Mouse (Mus musculus) left cerebral cortex, adult 9 months (tissue): Measurements from ENCODE around the gene Zan.
A peak's percentile ranks its signal among the peaks of the same experiment; 100 is the strongest.

Source experiments
- DNase-seq, 2 experiments: peaks; one replicate each; pipeline ENCODE4 v3.0.0; 2022; ENCODE audit warnings: low spot score in 2 of 2

Gene Zan

GRCm38 (mm10) chr5:137476964-137477363 is at the start of gene Zan:
Zan (minus strand) TSS chr5:137477064.
- no peak for DNase-seq

- DNase-seq, result peak in 1 of 2 experiments; percentile 41
Observed at GRCm38 (mm10) chr5:137526192-137526936, 49.5 kb upstream of the Zan start.

DNA sequence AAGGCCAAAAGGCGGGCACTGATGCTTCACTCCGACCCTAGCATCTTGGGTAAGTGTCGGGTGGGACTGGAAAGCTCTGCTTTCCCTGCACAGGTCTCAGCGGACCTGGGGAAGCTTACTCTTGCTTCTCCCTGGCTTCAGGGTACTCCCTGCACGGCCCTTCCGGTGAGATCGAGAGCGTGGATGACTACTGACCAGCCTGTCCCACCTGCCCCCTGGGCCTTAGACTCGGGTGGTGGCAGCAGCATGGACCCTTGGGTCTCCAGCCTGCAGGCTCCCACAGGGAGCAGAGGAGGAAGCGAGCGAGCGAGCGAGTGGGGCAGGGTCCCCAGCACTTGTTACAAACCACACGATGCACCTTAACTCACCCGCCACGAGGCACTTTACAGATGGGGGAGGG is 48.6 kb upstream of the Zan start:
- DNase-seq, result no peak

DNA sequence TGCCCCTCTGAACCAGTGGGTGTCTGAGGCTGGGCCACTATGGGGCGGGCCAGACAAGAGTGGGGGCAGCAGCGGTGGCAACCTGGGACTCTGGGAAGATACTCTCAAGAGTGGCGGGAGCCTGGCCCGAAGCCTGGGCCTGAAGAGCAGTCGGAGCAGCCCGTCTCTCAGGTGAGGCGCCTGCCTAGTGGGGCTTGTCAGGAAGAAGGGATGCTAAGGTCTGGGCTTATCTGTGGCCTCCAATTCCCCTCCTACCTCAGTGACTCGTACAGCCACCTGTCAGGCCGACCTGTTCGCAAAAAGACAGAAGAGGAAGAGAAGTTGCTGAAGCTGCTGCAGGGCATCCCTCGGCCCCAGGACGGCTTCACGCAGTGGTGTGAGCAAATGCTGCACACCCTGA is 47.8 kb upstream of the Zan start:
- no peak for DNase-seq

DNA sequence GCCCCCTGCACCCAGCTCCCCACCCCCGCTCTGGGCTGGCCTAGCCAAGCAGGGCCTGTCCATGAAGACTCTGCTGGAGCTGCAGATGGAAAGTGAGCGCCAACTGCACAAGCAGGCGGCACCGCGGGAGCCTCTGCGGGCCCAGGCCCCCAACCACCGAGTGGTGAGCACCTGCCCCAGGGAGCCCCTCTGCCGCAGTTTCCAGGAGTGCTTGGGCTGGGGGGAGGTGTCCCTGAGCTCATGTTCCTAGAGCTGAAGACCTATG is 47.3 kb upstream of the Zan start:
- no peak for DNase-seq

- DNase-seq, result no peak
Observed at GRCm38 (mm10) chr5:137523396-137524250, 46.8 kb upstream of the Zan start.

- DNase-seq, result no peak
Observed at GRCm38 (mm10) chr5:137522711-137523110, 45.8 kb upstream of the Zan start.

DNA sequence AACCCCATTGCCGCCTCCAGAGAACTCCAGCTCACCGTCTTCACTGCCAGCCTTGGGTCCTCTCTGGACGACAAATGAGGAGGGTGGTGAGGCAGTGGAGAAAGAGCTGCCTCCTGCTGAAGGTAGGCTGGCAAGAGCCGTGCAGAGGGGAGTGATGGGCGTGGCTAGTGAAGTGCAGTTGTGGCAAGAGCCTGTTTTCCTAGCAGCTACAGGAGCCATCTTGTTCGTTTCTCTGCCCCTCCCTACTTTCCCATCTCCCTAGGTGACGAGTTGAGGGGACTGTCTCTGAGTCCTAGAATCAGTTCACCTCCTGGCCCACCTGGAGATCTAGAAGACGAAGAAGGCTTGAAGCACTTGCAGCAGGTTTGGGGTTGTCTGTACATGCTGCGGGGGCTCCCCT is 45.0 kb upstream of the Zan start:
- DNase-seq, result no peak

DNA sequence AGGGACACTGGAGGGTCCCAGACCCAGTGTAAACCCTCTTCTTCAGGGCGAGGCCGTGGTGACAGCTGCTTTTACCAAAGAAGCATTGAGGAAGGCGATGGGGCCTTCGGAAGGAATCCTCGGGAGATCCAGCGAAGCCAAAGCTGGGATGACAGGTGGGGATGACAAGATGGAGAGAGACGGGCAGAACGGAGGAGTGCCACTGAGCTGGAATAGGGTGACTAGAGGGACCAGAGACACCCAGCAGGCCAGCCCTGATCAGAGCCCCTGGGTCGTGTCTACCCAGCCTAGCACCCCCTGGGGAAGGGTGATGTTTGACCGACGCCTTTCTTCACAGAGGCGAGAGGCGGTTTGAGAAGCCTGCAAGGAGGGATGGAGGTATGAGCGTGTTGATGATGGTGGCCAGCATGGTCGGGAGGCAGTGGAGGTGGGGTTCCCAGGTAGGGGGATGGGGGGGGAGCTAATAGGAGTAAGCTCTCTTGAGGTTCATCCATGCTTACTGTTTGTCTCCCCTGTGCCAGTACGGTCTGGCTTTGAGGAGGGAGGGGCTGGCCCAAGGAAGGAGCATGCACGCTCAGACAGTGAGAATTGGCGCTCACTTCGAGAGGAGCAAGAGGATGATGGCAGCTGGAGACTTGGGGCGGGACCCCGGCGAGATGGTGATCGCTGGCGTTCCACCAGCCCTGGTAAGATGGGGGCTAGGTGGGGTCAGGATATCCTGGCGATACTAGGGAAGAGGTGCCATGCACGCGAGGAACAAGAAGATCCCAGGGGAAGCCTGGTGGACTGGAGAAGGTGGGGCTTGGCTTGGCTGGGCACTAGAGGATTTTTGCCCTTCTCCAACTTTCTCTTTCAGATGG is 43.1 kb upstream of the Zan start:
- no peak for DNase-seq

DNA sequence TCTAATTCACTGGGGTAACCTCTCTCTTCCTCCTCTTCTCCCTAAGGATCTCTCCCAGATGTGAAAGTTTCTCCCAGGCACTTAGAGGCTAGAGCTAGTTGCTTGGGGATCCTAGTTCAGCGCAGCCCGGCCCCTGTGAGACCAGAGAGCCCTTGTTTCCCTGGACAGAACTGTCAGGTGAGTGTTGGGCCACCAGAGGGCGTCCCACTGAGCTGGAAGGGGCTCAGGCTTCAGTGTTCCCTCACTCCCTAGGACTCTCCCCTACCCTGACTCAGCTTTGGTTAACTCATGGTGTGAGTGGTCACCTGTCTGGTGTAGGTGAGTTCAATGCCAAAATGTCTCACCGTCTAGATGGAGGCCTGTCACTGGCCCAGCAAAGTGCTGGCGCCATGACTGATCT is 41.6 kb upstream of the Zan start, which contains the start of gene Gigyf1:
Gigyf1 (plus strand) TSS at position 113 of the 400 bp plus-strand sequence.
- DNase-seq, result no peak

- DNase-seq, result no peak
Observed at GRCm38 (mm10) chr5:137514811-137515210, 37.9 kb upstream of the Zan start.

GRCm38 (mm10) chr5:137513951-137514721 is 37.3 kb upstream of the Zan start:
- no peak for DNase-seq

DNA sequence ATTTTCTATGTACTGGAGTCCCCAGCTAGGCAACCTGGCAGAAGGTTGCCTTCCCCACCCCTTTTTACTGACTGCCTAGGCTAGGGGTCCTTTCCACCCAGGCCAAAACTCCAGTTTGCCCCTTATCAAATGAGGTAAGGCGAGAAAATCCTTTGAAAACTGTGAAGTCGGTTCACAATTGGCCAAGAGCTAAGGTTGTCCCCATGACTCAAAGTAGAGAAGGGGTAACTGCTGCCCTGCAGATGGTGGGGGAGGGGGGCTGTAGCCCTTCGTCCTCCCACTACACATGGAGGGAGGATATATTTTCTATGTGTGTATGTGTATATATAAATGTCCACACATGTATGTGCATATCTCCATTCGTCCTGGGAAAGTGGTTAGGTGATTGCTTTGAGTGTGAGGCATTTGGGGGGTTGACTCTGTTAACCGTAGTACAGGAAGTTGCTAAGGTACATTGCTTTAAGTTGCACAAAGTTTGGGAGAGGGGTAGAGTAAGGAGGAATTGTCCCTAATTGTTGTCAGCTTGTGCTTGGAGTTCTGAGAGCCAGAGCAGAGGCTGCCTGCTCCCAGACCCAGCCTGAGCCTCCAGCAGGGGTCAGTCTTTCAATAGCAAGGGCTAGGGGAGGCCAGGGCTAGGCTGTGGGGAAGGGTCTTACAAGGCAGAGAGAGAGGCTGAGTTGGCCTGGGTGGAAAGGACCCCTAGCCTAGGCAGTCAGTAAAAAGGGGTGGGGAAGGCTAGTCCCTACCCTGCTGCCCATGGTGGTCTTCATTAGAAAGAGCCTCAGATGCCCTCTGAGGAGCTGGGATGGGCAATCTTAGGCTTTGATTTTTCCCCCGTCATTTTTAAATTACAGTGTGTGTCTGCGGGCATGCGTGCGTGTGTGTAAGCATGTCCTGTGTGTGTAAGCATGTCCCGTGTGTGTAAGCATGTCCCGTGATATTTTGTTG is 36.3 kb upstream of the Zan start:
- no peak for DNase-seq

- DNase-seq, result no peak
Observed at GRCm38 (mm10) chr5:137511706-137512105, 34.8 kb upstream of the Zan start.

DNA sequence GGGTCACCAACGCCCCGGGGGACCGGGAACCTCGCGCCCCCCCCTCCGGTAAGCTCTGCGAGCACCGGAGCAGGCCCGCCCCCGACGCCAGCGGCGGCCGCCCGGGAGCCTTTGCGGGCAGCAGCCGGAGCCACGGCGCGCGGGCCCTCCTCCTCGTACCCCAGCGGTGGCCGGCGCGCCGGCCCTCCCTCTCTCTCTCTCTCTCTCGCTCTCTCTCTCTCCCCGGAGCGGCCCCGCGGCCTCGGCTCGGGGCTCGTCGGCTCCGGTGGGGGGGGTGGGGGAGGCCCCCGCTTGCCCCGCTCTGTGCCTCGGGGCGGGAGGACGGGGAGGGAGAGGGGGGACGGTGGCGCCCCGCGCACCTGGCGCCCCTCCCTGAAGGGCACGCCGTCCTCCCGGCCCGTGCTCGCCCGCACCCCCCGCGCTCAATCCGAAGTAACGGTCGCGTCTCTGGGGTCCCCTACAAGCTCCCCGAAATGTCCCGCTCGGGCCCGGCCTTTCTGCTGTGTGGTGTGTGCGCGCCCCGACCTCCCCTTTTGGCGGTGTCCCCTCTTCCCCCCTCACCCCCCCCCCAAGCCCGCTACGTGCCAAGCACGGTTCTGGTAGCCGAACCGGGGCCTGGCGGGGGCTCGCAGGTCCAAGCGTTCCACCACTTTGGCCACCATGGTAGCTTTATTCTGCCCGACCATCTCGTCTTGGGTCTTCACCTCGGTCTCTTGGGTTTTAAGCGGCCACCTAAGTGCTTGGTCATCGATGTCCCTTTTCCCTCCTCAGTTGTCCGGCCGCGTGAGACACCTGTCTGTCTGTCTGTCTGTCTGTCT is 33.9 kb upstream of the Zan start:
- DNase-seq, result no peak

DNA sequence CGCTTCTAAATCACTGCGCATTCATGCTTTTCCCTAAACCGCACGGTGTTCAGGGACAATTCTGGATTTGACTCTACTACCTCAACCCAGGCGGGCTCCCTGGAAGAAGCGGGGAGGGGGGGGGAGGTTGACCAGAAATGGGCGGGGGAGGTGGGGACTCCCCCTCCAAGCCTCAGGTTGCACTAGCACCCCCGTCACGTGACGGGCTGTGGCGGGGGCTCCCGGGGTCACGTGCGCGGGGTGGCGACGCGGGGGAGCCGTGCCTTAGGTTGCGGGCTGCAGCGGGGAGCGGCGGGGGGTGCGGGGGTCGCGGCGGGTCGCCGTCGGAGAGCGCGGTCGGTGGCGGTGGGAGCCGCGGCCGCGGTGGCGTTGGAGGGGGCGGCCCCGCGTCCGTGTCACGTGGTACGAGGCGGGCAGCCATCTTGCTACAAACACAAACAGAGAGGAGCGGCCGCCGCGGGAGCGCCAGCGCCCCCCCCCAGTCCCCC is 33.2 kb upstream of the Zan start:
- DNase-seq, result peak in 1 of 2 experiments; percentile 80

DNA sequence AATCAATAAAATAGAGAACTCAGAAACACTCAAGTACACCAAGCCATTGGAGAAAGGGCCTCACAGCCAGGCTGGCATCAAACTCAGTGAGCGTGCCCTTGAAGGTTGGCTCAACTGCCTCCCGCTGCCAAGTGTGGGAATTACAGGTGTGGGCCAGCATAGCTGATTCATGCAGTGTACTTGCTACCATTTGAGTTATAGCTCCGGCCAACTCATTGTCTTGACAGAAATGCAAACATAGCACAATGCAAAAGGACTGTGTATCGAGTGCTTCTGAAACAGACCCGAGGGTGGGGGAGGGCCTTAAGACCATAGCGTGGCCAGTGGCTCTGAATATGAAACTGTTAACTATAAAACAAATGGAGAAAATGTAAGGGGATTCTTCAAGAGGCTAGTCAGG is 27.2 kb upstream of the Zan start:
- no peak for DNase-seq

DNA sequence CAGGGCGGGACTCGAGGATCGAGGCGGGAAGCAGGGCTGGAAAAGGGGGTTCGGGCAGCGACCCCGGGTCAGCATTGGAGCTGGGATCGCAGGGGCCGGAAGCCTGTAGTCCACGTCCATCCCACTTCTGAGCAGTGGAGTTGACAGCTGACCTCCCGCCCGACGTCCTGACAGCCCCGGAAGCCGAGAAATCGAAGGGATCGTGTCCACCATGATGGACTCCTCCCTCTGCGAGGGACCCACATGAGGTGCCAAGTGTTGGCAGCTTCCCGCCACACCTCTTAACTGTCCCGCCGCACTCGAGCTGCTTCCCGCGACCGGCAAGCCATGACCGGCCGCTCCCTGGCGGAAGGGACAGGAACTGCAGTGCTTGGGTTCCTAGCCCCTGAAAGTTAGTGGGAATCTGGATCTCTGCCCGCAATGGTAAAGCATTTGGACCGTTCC is 25.8 kb upstream of the Zan start:
- peak in 1 of 2 experiments; percentile 79 for DNase-seq
